Mouse (Mus musculus) adrenal gland, postnatal 0 days (tissue): ENCODE results near the gene Nfs1. TPM values are rescaled to one million over a fixed set of nuclear protein-coding genes. Genes with fewer than 3 reads are reported as not detected.

Source experiments
- polyA plus RNA-seq: library from polyadenylated mRNA; unstranded; fragments of >200 nt; fragmentation: Nextera tagmentation; extraction: Ambion mirVana; gene quantifications from 2 replicates; pipeline ENCODE4 v1.2.1, GENCODE M21; 2015

The Nfs1 gene
- polyA plus RNA-seq, result 66.9 and 114 TPM in 2 replicates

GRCm38 (mm10) chr2:156143953-156144724 lies at the start of gene Nfs1, which contains the start of gene Romo1:
TSS of gene Nfs1 (minus strand) at chr2:156144186.
TSS of gene Romo1 (plus strand) at chr2:156144039.

GRCm38 (mm10) chr2:156180094-156180821 lies 36.3 kb upstream of the Nfs1 start, which contains the start of gene Rbm39:
TSS of gene Rbm39 (minus strand) at chr2:156180238.

DNA sequence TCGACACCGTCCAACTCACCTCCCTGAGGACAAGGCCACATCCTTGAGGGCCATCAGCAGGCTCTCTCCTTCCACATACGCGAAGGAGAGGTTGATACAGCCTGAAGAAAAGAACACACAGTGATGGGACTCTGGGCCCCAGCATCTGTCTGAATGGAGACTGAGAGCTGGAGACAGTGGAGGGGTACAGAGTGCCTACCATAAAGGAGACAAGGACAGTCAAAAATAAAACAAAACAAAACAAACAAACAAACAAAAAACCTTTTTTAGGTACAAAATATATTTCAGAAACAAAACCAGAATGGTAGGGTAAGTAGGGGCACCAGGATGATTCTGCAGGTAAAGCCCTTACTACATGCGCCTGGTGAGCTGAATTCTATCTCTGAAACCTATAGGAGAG lies 17.0 kb downstream of the Nfs1 start, which contains the start of gene Gm28036:
Gene Gm28036, minus strand, starts transcription at position 101 of the 400 bp plus-strand sequence.

DNA sequence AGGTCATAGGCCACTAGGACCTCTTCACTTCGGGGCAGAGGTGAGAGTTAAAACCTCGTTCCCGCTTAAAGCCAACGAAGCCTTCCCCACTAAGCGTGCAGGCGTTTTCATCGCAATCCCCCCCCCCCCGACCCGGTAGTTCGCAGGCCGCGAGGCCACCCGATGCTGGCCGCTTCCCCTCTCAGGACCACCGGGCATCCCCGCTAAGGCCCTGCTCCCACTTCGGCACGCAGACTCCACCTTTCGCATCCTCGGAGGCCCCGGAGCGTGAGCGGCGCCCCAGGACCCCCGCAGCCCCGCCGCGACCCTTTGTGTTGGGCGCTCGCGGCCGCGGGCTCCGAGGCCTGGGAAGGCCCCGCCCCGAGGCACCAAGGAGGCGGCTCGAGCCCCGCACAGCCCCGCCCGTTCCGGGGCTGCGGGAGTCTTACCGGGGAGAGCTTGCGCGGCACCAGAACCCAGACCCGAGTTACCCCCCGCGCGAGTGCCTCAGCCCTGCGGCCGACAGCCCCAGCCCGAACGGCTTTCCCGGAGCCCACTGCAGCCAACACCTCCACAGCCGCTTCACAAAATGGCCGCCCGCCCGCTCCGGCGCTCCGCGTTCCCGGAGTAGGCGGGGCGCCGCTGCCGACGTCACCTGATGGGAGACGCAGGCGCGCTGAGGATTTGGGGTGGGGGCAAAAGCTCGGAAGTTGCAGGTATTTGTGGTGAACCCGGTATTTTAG lies 32.5 kb downstream of the Nfs1 start, which contains the start of the genes Cpne1 and Rbm12:
Gene Cpne1, minus strand, starts transcription at position 608 of the 722 bp plus-strand sequence.
Gene Rbm12, minus strand, starts transcription at position 621 of the 722 bp plus-strand sequence.

Other genes starting within 250 kb of the Nfs1 start
- gene Uqcc1, start 213.9 kb downstream of the Nfs1 start, polyA plus RNA-seq, result 80.5 and 107 TPM in 2 replicates
- gene Gm15557, start 203.5 kb downstream of the Nfs1 start, polyA plus RNA-seq, result 0.19 and 0.97 TPM in 2 replicates
- 0.63 and 0.97 TPM in 2 replicates for gene Gdf5, start 198.8 kb downstream of the Nfs1 start, polyA plus RNA-seq
- gene Cep250, start 187.7 kb downstream of the Nfs1 start, polyA plus RNA-seq, result 5.5 and 9.7 TPM in 2 replicates
- 1.1 and 2.0 TPM in 2 replicates for gene 6430550D23Rik, start 136.2 kb downstream of the Nfs1 start, polyA plus RNA-seq
- gene Ergic3, start 136.1 kb downstream of the Nfs1 start, polyA plus RNA-seq, result 226 and 249 TPM in 2 replicates
- gene Fer1l4, start 91.2 kb downstream of the Nfs1 start, polyA plus RNA-seq, result 0.13 TPM in 1 of 2 replicates, not detected in the other
- gene Spag4, start 79.0 kb downstream of the Nfs1 start, polyA plus RNA-seq, result 2.7 and 4.2 TPM in 2 replicates
- 26.5 and 28.3 TPM in 2 replicates for gene Cpne1, start 32.2 kb downstream of the Nfs1 start, polyA plus RNA-seq
- 8.5 and 12.1 TPM in 2 replicates for gene Rbm12, start 32.2 kb downstream of the Nfs1 start, polyA plus RNA-seq
- gene Gm28036, start 17.1 kb downstream of the Nfs1 start, polyA plus RNA-seq, result 4.5 and 7.1 TPM in 2 replicates
- gene Romo1, start 147 bp downstream of the Nfs1 start, polyA plus RNA-seq, result 691 and 754 TPM in 2 replicates
- 340 and 572 TPM in 2 replicates for gene Rbm39, start 36.1 kb upstream of the Nfs1 start, polyA plus RNA-seq
- gene Phf20, start 52.3 kb upstream of the Nfs1 start, polyA plus RNA-seq, result 45.5 and 52.4 TPM in 2 replicates
- 8.2 and 10.0 TPM in 2 replicates for gene Cnbd2, start 168.1 kb upstream of the Nfs1 start, polyA plus RNA-seq
- gene Scand1, start 168.5 kb upstream of the Nfs1 start, polyA plus RNA-seq, result 190 and 208 TPM in 2 replicates